Mouse (Mus musculus) spleen, embryonic (tissue): ENCODE data around the gene Spon1.

Experiments
- CTCF ChIA-PET: fragments of 350-600 bp; sonication (Branson Sonifier 250); formaldehyde crosslinking; loops from one replicate; lab custom pipeline; 2022; lab: Charles Lee

Gene Spon1

GRCm38 (mm10) chr7:114086021-114086710 lies 320.4 kb downstream of the Spon1 start:
- CTCF ChIA-PET = no interaction called here

- CTCF ChIA-PET = no interaction called here
Observed at GRCm38 (mm10) chr7:114087341-114087740, 321.5 kb downstream of the Spon1 start.

GRCm38 (mm10) chr7:114087986-114088385 lies 322.2 kb downstream of the Spon1 start:
- CTCF ChIA-PET = no interaction called here

GRCm38 (mm10) chr7:114088918-114089317 lies 323.1 kb downstream of the Spon1 start:
- CTCF ChIA-PET = no interaction called here

GRCm38 (mm10) chr7:114090231-114090630 lies 324.4 kb downstream of the Spon1 start:
- CTCF ChIA-PET = no interaction called here

- CTCF ChIA-PET = interaction anchor here (0.5 kb wide), 1 partner anchor 93 kb away, joined by 3 read pairs; no protein-coding TSS in a partner anchor
Observed at GRCm38 (mm10) chr7:114090892-114091545, 325.2 kb downstream of the Spon1 start.
